Mouse (Mus musculus) forelimb bud, embryonic 11.5 days (tissue): Measurements from ENCODE around the gene Aip.

ENCODE experiments used
- DNase-seq: peaks from one replicate; pipeline ENCODE4 v3.0.0-alpha.2; 2012; ENCODE audit warnings: low read depth, low spot score

The Aip gene

GRCm38 (mm10) chr19:4113186-4113805 is 12.4 kb downstream of the Aip start:
- no peak for DNase-seq

GRCm38 (mm10) chr19:4112063-4112960 is 13.3 kb downstream of the Aip start:
- no peak for DNase-seq

- no peak for DNase-seq
These were observed 17.1 kb downstream of the Aip start for GRCm38 (mm10) chr19:4108535-4108934.

- no peak for DNase-seq
These were observed 19.0 kb downstream of the Aip start for GRCm38 (mm10) chr19:4106654-4107053.

GRCm38 (mm10) chr19:4104675-4105194 is 20.9 kb downstream of the Aip start:
- DNase-seq: no peak

- DNase-seq: no peak
These were observed 21.9 kb downstream of the Aip start for GRCm38 (mm10) chr19:4103792-4104191.

- DNase-seq: no peak
These were observed 22.4 kb downstream of the Aip start for GRCm38 (mm10) chr19:4103294-4103693.

GRCm38 (mm10) chr19:4102626-4103025 is 23.0 kb downstream of the Aip start:
- DNase-seq: no peak

GRCm38 (mm10) chr19:4102049-4102448 is 23.6 kb downstream of the Aip start:
- DNase-seq: no peak

GRCm38 (mm10) chr19:4101466-4101865 is 24.2 kb downstream of the Aip start:
- no peak for DNase-seq

GRCm38 (mm10) chr19:4100718-4101261 is 24.9 kb downstream of the Aip start:
- DNase-seq: no peak

- no peak for DNase-seq
These were observed 25.6 kb downstream of the Aip start, which contains the start of gene Pitpnm1 for GRCm38 (mm10) chr19:4099837-4100717. TSS of gene Pitpnm1 (plus strand) at chr19:4099998.

GRCm38 (mm10) chr19:4099056-4099455 is 26.6 kb downstream of the Aip start:
- peak; percentile 89 for DNase-seq

- DNase-seq: no peak
These were observed 27.2 kb downstream of the Aip start for GRCm38 (mm10) chr19:4098426-4098825.

- peak; percentile 59 for DNase-seq
These were observed 28.2 kb downstream of the Aip start for GRCm38 (mm10) chr19:4097441-4097825.

- peak; percentile 99 for DNase-seq
These were observed 28.8 kb downstream of the Aip start, which contains the start of gene Cdk2ap2 for GRCm38 (mm10) chr19:4096642-4097440. TSS of gene Cdk2ap2 (plus strand) at chr19:4097182.

- no peak for DNase-seq
These were observed 29.9 kb downstream of the Aip start for GRCm38 (mm10) chr19:4095802-4096201.

- no peak for DNase-seq
These were observed 30.8 kb downstream of the Aip start for GRCm38 (mm10) chr19:4094774-4095303.

- DNase-seq: no peak
These were observed 31.3 kb downstream of the Aip start for GRCm38 (mm10) chr19:4094348-4094747.

- DNase-seq: no peak
These were observed 31.9 kb downstream of the Aip start for GRCm38 (mm10) chr19:4093772-4094171.
